Mouse (Mus musculus) myocyte (in vitro differentiated cells): ENCODE measurements around the gene 9530053A07Rik. TPM values are rescaled to one million over a fixed set of nuclear protein-coding genes. Genes with fewer than 3 reads are reported as not detected.
"Not testable (repeated sequence)": the region's sequence is repeated elsewhere in the genome, so short reads cannot be mapped to it uniquely, and the experiment has no call there.

Experiments
- H3K27me3 ChIP-seq: one replicate; pipeline ENCODE4 v1.6.1; 2011; ENCODE audit not compliant: control insufficient read depth, insufficient read depth, insufficient read length
- H3K36me3 ChIP-seq: one replicate; pipeline ENCODE4 v1.6.1; 2011; ENCODE audit not compliant: control insufficient read depth, insufficient read depth
- H3K4me2 ChIP-seq: one replicate; pipeline ENCODE4 v1.6.1; 2011; ENCODE audit warnings: low read depth, control low read depth
- H3K4me3 ChIP-seq: one replicate; pipeline ENCODE4 v1.5.1; 2011; ENCODE audit warnings: mild to moderate bottlenecking, control low read depth, moderate library complexity
- H3K79me2 ChIP-seq: one replicate; pipeline ENCODE4 v1.6.1; 2011; ENCODE audit not compliant: control insufficient read depth, insufficient read depth
- H3ac ChIP-seq: one replicate; pipeline ENCODE4 v1.6.1; 2011; ENCODE audit not compliant: control insufficient read depth, insufficient read length
- CEBPB ChIP-seq: IDR thresholded peaks from 2 replicates; pipeline ENCODE4 v1.6.1; 2011; ENCODE audit warnings: mild to moderate bottlenecking, moderate library complexity; ENCODE audit not compliant: poor library complexity, insufficient read depth, severe bottlenecking
- E2F4 ChIP-seq: IDR thresholded peaks from one replicate; pipeline ENCODE4 v1.6.1; 2011; ENCODE audit warnings: mild to moderate bottlenecking, control low read depth, moderate library complexity; ENCODE audit not compliant: insufficient read depth
- MAX ChIP-seq: IDR thresholded peaks from one replicate; pipeline ENCODE4 v1.6.1; 2011; ENCODE audit warnings: low read depth, mild to moderate bottlenecking, control low read depth
- MYOD1 ChIP-seq, 3 experiments: IDR thresholded peaks; one replicate each; pipeline ENCODE4 v1.6.1; 2011; ENCODE audit warnings: control low read depth in 2 of 3, low read depth in 2 of 3, mild to moderate bottlenecking in 2 of 3, moderate library complexity in 1 of 3; ENCODE audit not compliant: insufficient read length in 2 of 3, control insufficient read depth in 1 of 3
- MYOG ChIP-seq, 3 experiments: IDR thresholded peaks; one replicate each; pipeline ENCODE4 v1.6.1; 2011; ENCODE audit warnings: control low read depth in 2 of 3, low read depth in 2 of 3, mild to moderate bottlenecking in 2 of 3; ENCODE audit not compliant: insufficient read length in 2 of 3, control insufficient read depth in 1 of 3, insufficient read depth in 1 of 3
- POLR2A ChIP-seq: IDR thresholded peaks from one replicate; pipeline ENCODE4 v1.6.1; 2011; ENCODE audit warnings: low read depth, mild to moderate bottlenecking, control low read depth, moderate library complexity; ENCODE audit not compliant: insufficient read length
- POLR2AphosphoS2 ChIP-seq: IDR thresholded peaks from one replicate; pipeline ENCODE4 v1.6.1; 2011; ENCODE audit warnings: low read depth, control low read depth; ENCODE audit not compliant: insufficient read length
- REST ChIP-seq: IDR thresholded peaks from one replicate; pipeline ENCODE4 v1.6.1; 2011; ENCODE audit warnings: mild to moderate bottlenecking, control low read depth, moderate library complexity; ENCODE audit not compliant: insufficient read depth, insufficient read length
- SRF ChIP-seq: IDR thresholded peaks from one replicate; pipeline ENCODE4 v1.6.1; 2011; ENCODE audit warnings: low read depth; ENCODE audit not compliant: control insufficient read depth, insufficient read length
- TCF12 ChIP-seq: IDR thresholded peaks from one replicate; pipeline ENCODE4 v1.6.1; 2011; ENCODE audit warnings: mild to moderate bottlenecking, control low read depth; ENCODE audit not compliant: poor library complexity, insufficient read depth, severe bottlenecking
- TCF3 ChIP-seq: IDR thresholded peaks from one replicate; pipeline ENCODE4 v1.6.1; 2011; ENCODE audit warnings: low read depth, control low read depth; ENCODE audit not compliant: insufficient read length
- USF1 ChIP-seq: IDR thresholded peaks from one replicate; pipeline ENCODE4 v1.6.1; 2011; ENCODE audit warnings: low read depth, mild to moderate bottlenecking, control low read depth, moderate library complexity
- polyA plus RNA-seq: library from polyadenylated mRNA; unstranded; fragments of >200 nt; fragmentation: generic; extraction: Trizol; gene quantifications from one replicate; pipeline ENCODE4 v1.2.1, GENCODE M21; 2012; ENCODE audit warnings: missing spikeins

9530053A07Rik gene
- polyA plus RNA-seq, 1 experiment = 0.11 TPM

DNA sequence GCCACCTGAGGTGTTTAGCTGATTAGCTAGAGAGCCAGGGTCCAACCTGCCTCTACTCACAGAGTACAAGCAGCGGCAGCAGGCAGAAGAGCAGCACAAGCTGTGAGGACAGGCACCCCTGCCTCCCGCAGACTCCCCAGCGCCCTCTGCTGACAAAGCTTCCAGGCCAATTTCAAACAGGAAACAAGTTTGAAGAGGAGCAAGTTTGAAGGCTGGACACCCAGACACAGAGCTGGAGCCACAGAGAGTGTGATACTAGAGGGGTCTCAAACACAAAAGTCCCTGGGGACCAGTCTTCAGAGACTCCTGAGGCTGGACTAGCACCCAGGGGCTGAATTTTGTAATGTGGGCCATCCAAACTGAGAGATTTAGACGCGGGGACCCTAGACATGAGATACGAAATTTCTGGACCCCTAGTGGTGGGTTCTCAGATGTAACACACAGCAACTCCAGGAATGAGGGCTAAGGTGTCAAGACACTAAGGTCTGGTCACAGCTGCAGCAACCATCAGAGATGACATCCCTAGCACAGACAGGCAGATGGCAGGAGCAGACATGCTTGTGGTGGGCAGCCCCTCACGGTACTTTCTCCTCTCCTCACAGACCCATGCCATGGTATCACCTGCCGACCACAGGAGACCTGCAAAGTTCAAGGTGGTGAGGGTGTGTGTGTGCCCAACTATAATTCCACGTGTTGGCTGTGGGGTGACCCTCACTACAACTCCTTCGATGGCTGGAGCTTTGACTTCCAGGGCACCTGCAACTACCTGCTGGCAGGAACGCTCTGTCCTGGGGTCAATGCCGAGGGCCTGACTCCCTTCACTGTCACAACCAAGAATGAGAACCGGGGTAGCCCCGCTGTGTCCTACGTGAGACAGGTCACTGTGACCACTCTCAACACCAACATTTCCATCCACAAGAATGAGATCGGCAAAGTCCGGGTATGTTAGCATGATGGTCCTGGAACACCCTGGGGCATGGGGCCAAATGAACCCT, 28.4 kb upstream of the 9530053A07Rik start:
- no peak for TF ChIP-seq TCF3
- no peak for TF ChIP-seq SRF
- TF ChIP-seq MYOD1 (IDR thresholded peaks at IDR 0.05; ENCODE audit: control insufficient read depth in 1 of 3, insufficient read length in 2 of 3, low read depth in 2 of 3) = no peak
- TF ChIP-seq POLR2AphosphoS2 = no peak
- no peak for TF ChIP-seq USF1
- TF ChIP-seq MYOG (IDR thresholded peaks at IDR 0.05; ENCODE audit: control insufficient read depth in 1 of 3, insufficient read depth in 1 of 3, insufficient read length in 2 of 3, low read depth in 2 of 3) = no peak
- no peak for TF ChIP-seq MAX
- no peak for TF ChIP-seq TCF12
- no peak for TF ChIP-seq E2F4
- TF ChIP-seq REST = no peak
- TF ChIP-seq CEBPB = no peak
- no peak for TF ChIP-seq POLR2A
- Histone ChIP-seq H3K36me3 (no peaks in the 10 kb centered on the region), H3K4me2 (no peak overlapping the region), H3K79me2 (no peaks in the 10 kb centered on the region), H3K4me3 (no peak overlapping the region), H3ac (no peak overlapping the region), H3K27me3 (peaks cover 30% of the 10 kb centered on the region)

GRCm38 (mm10) chr7:28102936-28103335, 26.3 kb upstream of the 9530053A07Rik start:
- not testable (repeated sequence) for H3K4me3 ChIP-seq, H3K4me2 ChIP-seq, H3ac ChIP-seq, H3K36me3 ChIP-seq, H3K79me2 ChIP-seq
- H3K27me3 ChIP-seq = peaks cover 46% of the 10 kb centered on the region

DNA sequence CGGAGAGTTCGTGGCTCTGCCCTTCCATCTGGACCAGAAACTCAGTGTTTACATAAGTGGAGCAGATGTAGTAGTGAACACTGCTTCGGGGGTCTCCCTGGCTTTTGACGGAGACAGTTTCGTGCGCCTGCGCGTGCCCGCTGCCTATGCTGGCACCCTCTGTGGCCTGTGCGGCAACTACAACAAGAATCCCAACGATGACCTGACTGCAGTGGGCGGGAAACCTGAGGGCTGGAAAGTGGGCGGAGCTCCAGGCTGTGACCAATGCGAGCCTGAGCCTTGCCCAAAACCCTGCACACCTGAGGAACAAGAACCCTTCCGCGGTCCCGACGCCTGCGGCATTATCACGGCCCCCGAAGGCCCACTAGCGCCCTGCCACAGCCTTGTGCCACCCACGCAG, 24.6 kb upstream of the 9530053A07Rik start:
- no peaks in the 10 kb centered on the region for H3K36me3 ChIP-seq
- TF ChIP-seq MYOG (IDR thresholded peaks at IDR 0.05; ENCODE audit: control insufficient read depth in 1 of 3, insufficient read depth in 1 of 3, insufficient read length in 2 of 3, low read depth in 2 of 3) = no peak
- TF ChIP-seq MYOD1 (IDR thresholded peaks at IDR 0.05; ENCODE audit: control insufficient read depth in 1 of 3, insufficient read length in 2 of 3, low read depth in 2 of 3) = no peak
- no peak for TF ChIP-seq SRF
- TF ChIP-seq TCF12 = no peak
- TF ChIP-seq POLR2A = no peak
- TF ChIP-seq USF1 = no peak
- TF ChIP-seq TCF3 = no peak
- TF ChIP-seq MAX = no peak
- TF ChIP-seq E2F4 = no peak
- no peak for TF ChIP-seq REST
- TF ChIP-seq CEBPB = no peak
- no peak for TF ChIP-seq POLR2AphosphoS2
- H3ac ChIP-seq = no peak overlapping the region
- no peak overlapping the region for H3K4me2 ChIP-seq
- H3K27me3 ChIP-seq = peaks cover 52% of the 10 kb centered on the region
- no peaks in the 10 kb centered on the region for H3K79me2 ChIP-seq
- no peak overlapping the region for H3K4me3 ChIP-seq

DNA sequence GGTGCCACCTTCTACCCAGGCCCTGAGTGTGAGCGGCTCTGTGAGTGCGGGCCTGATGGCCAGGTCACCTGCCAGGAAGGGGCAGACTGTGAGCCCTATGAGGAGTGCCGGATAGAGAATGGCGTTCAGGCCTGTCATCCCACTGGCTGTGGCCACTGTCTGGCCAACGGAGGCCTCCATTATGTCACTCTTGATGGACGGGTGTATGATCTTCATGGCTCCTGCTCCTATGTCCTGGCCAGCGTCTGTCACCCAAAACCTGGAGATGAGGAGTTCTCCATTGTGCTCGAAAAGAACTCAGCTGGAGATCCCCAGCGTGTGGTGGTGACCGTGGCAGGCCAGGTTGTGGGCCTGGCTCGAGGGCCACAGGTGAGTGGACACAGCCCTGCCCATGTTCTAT, 23.0 kb upstream of the 9530053A07Rik start:
- no peak overlapping the region for H3K4me3 ChIP-seq
- H3K4me2 ChIP-seq = no peak overlapping the region
- H3K27me3 ChIP-seq = peaks cover 39% of the 10 kb centered on the region
- no peak overlapping the region for H3ac ChIP-seq
- H3K36me3 ChIP-seq = no peaks in the 10 kb centered on the region
- H3K79me2 ChIP-seq = no peaks in the 10 kb centered on the region
- no peak for TF ChIP-seq MAX
- no peak for TF ChIP-seq POLR2A
- TF ChIP-seq USF1 = no peak
- no peak for TF ChIP-seq REST

- Histone ChIP-seq H3K4me3 (no peak overlapping the region), H3K36me3 (no peaks in the 10 kb centered on the region), H3K27me3 (peaks cover 33% of the 10 kb centered on the region), H3ac (no peak overlapping the region), H3K79me2 (no peaks in the 10 kb centered on the region), H3K4me2 (no peak overlapping the region)
- TF ChIP-seq MAX (no peak), TCF3 (no peak), POLR2A (no peak), MYOG (IDR thresholded peaks at IDR 0.05; ENCODE audit: control insufficient read depth in 1 of 3, insufficient read depth in 1 of 3, insufficient read length in 2 of 3, low read depth in 2 of 3) (no peak), USF1 (no peak), SRF (no peak), REST (no peak), TCF12 (no peak), MYOD1 (IDR thresholded peaks at IDR 0.05; ENCODE audit: control insufficient read depth in 1 of 3, insufficient read length in 2 of 3, low read depth in 2 of 3) (no peak)
These were observed 14.6 kb upstream of the 9530053A07Rik start for GRCm38 (mm10) chr7:28114648-28115047.
